Mouse (Mus musculus) MEL (cell line): ENCODE results near the gene Ddx51. TPM values are rescaled to one million over a fixed set of nuclear protein-coding genes. Genes with fewer than 3 reads are reported as not detected.

Source experiments
- DNase-seq: peaks from one replicate; pipeline ENCODE4 v3.0.0; 2011; ENCODE audit warnings: low read depth, low spot score
- H3K27ac ChIP-seq: 2 replicates; pipeline ENCODE4 v1.5.1; 2012; ENCODE audit warnings: low read depth, mild to moderate bottlenecking, control low read depth, low read length, moderate library complexity; ENCODE audit not compliant: control insufficient read depth
- H3K27me3 ChIP-seq, 2 experiments: fragments of 150-350 bp in 1 of 2; sonication (generic) in 1 of 2; 2 replicates each; pipeline ENCODE4 v1.6.1; 2012; ENCODE audit warnings: low read length in 2 of 2, mild to moderate bottlenecking in 2 of 2, improper control_type of control experiment in 1 of 2, moderate library complexity in 1 of 2; ENCODE audit not compliant: insufficient read depth in 2 of 2, control insufficient read depth in 1 of 2
- H3K36me3 ChIP-seq, 2 experiments: 2 replicates each; pipeline ENCODE4 v1.6.1; 2012 to 2014; ENCODE audit warnings: low read length in 2 of 2, improper control_type of control experiment in 1 of 2, inconsistent platforms in 1 of 2, mild to moderate bottlenecking in 1 of 2; ENCODE audit not compliant: insufficient read depth in 2 of 2, control insufficient read depth in 1 of 2
- H3K4me1 ChIP-seq, 2 experiments: fragments of 150-350 bp in 1 of 2; sonication (generic) in 1 of 2; 2 replicates each; pipeline ENCODE4 v1.6.1; 2012; ENCODE audit warnings: low read length in 2 of 2, improper control_type of control experiment in 1 of 2, mild to moderate bottlenecking in 1 of 2; ENCODE audit not compliant: insufficient read depth in 2 of 2, control insufficient read depth in 1 of 2
- H3K4me3 ChIP-seq, 2 experiments: fragments of 150-350 bp in 1 of 2; sonication (generic) in 1 of 2; 2 replicates each; pipeline ENCODE4 v1.5.1; 2012; ENCODE audit warnings: low read depth in 2 of 2, low read length in 2 of 2, mild to moderate bottlenecking in 2 of 2, moderate library complexity in 2 of 2, control low read depth in 1 of 2, improper control_type of control experiment in 1 of 2; ENCODE audit not compliant: control insufficient read depth in 1 of 2, insufficient read depth in 1 of 2
- H3K79me2 ChIP-seq: 2 replicates; pipeline ENCODE4 v1.6.1; 2012; ENCODE audit warnings: mild to moderate bottlenecking, low read length, moderate library complexity; ENCODE audit not compliant: control insufficient read depth, poor library complexity, insufficient read depth
- H3K9ac ChIP-seq: 2 replicates; pipeline ENCODE4 v1.6.1; 2012; ENCODE audit warnings: low read depth, mild to moderate bottlenecking, control low read depth, low read length, moderate library complexity; ENCODE audit not compliant: control insufficient read depth, poor library complexity, severe bottlenecking
- H3K9me3 ChIP-seq: fragments of 150-350 bp; sonication (generic); replicated peaks from 2 replicates; pipeline ENCODE4 v1.6.1; 2012; ENCODE audit warnings: mild to moderate bottlenecking, low read length, improper control_type of control experiment, moderate library complexity; ENCODE audit not compliant: insufficient read depth
- BHLHE40 ChIP-seq: IDR thresholded peaks from 2 replicates; pipeline ENCODE4 v1.6.1; 2012; ENCODE audit warnings: low read depth, mild to moderate bottlenecking, inconsistent platforms, low read length, improper control_type of control experiment, borderline replicate concordance
- CHD1 ChIP-seq: IDR thresholded peaks from 2 replicates; pipeline ENCODE4 v1.6.1; 2012; ENCODE audit warnings: low read depth, mild to moderate bottlenecking, inconsistent platforms, low read length, improper control_type of control experiment
- E2F4 ChIP-seq: IDR thresholded peaks from 2 replicates; pipeline ENCODE4 v1.6.1; 2011; ENCODE audit warnings: low read depth, low read length, improper control_type of control experiment, borderline replicate concordance
- ELF1 ChIP-seq: IDR thresholded peaks from 2 replicates; pipeline ENCODE4 v1.6.1; 2014; ENCODE audit warnings: low read depth, mild to moderate bottlenecking, inconsistent platforms, low read length, improper control_type of control experiment, moderate library complexity
- EP300 ChIP-seq, 2 experiments: IDR thresholded peaks; 2 replicates each; pipeline ENCODE4 v1.6.1; 2011; ENCODE audit warnings: improper control_type of control experiment in 2 of 2, low read length in 2 of 2, low read depth in 1 of 2, mild to moderate bottlenecking in 1 of 2
- MAX ChIP-seq: IDR thresholded peaks from 2 replicates; pipeline ENCODE4 v1.6.1; 2011; ENCODE audit warnings: low read length, improper control_type of control experiment
- MAZ ChIP-seq: IDR thresholded peaks from 2 replicates; pipeline ENCODE4 v1.6.1; 2012; ENCODE audit warnings: low read depth, mild to moderate bottlenecking, inconsistent platforms, low read length, improper control_type of control experiment
- MEF2A ChIP-seq: IDR thresholded peaks from 2 replicates; pipeline ENCODE4 v1.6.1; 2014; ENCODE audit warnings: low read depth, mild to moderate bottlenecking, inconsistent platforms, low read length, improper control_type of control experiment; ENCODE audit not compliant: poor library complexity, insufficient replicate concordance, severe bottlenecking; ENCODE audit errors: extremely low read depth
- MXI1 ChIP-seq: IDR thresholded peaks from 2 replicates; pipeline ENCODE4 v1.6.1; 2011; ENCODE audit warnings: mild to moderate bottlenecking, low read depth, low read length, improper control_type of control experiment
- MYB ChIP-seq: IDR thresholded peaks from 2 replicates; pipeline ENCODE4 v1.6.1; 2011; ENCODE audit warnings: mild to moderate bottlenecking, low read depth, low read length, improper control_type of control experiment
- NELFE ChIP-seq: IDR thresholded peaks from 2 replicates; pipeline ENCODE4 v1.6.1; 2011; ENCODE audit warnings: low read depth, low read length, improper control_type of control experiment
- NRF1 ChIP-seq: IDR thresholded peaks from 2 replicates; pipeline ENCODE4 v1.6.1; 2014; ENCODE audit warnings: low read depth, mild to moderate bottlenecking, inconsistent platforms, low read length, improper control_type of control experiment, moderate library complexity; ENCODE audit not compliant: poor library complexity, insufficient read depth, severe bottlenecking
- POLR2A ChIP-seq, 2 experiments: IDR thresholded peaks; 2 replicates each; pipeline ENCODE4 v1.6.1; 2011 to 2012; ENCODE audit warnings: low read length in 2 of 2, mild to moderate bottlenecking in 2 of 2, control low read depth in 1 of 2, improper control_type of control experiment in 1 of 2, low read depth in 1 of 2, moderate library complexity in 1 of 2; ENCODE audit not compliant: control insufficient read depth in 1 of 2, insufficient read depth in 1 of 2, poor library complexity in 1 of 2
- POLR2AphosphoS5 ChIP-seq: IDR thresholded peaks from 2 replicates; pipeline ENCODE4 v1.6.1; 2012; ENCODE audit warnings: low read depth, borderline replicate concordance, mild to moderate bottlenecking, inconsistent platforms, low read length, moderate library complexity, mixed read lengths
- RAD21 ChIP-seq: IDR thresholded peaks from 2 replicates; pipeline ENCODE4 v1.6.1; 2011; ENCODE audit warnings: mild to moderate bottlenecking, low read depth, low read length, improper control_type of control experiment
- RCOR1 ChIP-seq: IDR thresholded peaks from 2 replicates; pipeline ENCODE4 v1.6.1; 2012; ENCODE audit warnings: low read depth, mild to moderate bottlenecking, inconsistent platforms, low read length, improper control_type of control experiment
- SIN3A ChIP-seq: IDR thresholded peaks from 2 replicates; pipeline ENCODE4 v1.6.1; 2012; ENCODE audit warnings: low read length, improper control_type of control experiment, inconsistent platforms
- UBTF ChIP-seq: IDR thresholded peaks from 2 replicates; pipeline ENCODE4 v1.6.1; 2012; ENCODE audit warnings: low read depth, mild to moderate bottlenecking, inconsistent platforms, low read length, improper control_type of control experiment, moderate library complexity, borderline replicate concordance; ENCODE audit not compliant: insufficient read depth
- USF2 ChIP-seq, 2 experiments: IDR thresholded peaks; 2 replicates each; pipeline ENCODE4 v1.6.1; 2011 to 2012; ENCODE audit warnings: improper control_type of control experiment in 2 of 2, low read length in 2 of 2, borderline replicate concordance in 1 of 2, inconsistent platforms in 1 of 2, low read depth in 1 of 2, mild to moderate bottlenecking in 1 of 2; ENCODE audit not compliant: insufficient read depth in 1 of 2
- polyA plus RNA-seq, 2 experiments: library from polyadenylated mRNA; stranded (reverse) in 1 of 2; unstranded in 1 of 2; fragments of >175 nt in 1 of 2; fragments of >200 nt in 1 of 2; gene quantifications; 2 replicates each; pipeline versions ENCODE4 v1.2.1 to v1.2.4; 2012; ENCODE audit warnings: low replicate concordance in 2 of 2, low read depth in 1 of 2; ENCODE audit not compliant: insufficient read length in 2 of 2, insufficient read depth in 1 of 2, missing spikeins in 1 of 2
- total RNA-seq: library from RNA; depleted of rRNA; stranded (reverse); fragments of 300-350 nt; gene quantifications from 2 replicates; pipeline ENCODE4 v1.2.3, GENCODE M21; 2012

Gene Ddx51
- total and polyA plus RNA-seq, 3 experiments = 16.3 to 285 (median 52.9) TPM

GRCm38 (mm10) chr5:110629525-110630120 lies 23.6 kb upstream of the Ddx51 start:
- Histone ChIP-seq H3K4me3 (no peak overlapping the region), H3K27ac (no peak overlapping the region), H3K36me3 (no peaks in the 10 kb centered on the region), H3K9ac (no peak overlapping the region), H3K4me1 (no peaks in the 10 kb centered on the region), H3K79me2 (no peaks in the 10 kb centered on the region), H3K27me3 (peaks cover 0 to 1% of the 10 kb centered on the region in 2 experiments; a peak in 2 of 4 replicates), H3K9me3 (no peaks in the 10 kb centered on the region)
- TF ChIP-seq MAX (no peak), MXI1 (no peak), POLR2A (IDR thresholded peaks at IDR 0.05; ENCODE audit: control insufficient read depth in 1 of 2, insufficient read depth in 1 of 2, low read depth in 1 of 2, low read length in 2 of 2, poor library complexity in 1 of 2) (no peak), CHD1 (no peak), EP300 (IDR thresholded peaks at IDR 0.05; ENCODE audit: low read depth in 1 of 2, low read length in 2 of 2) (no peak), POLR2AphosphoS5 (no peak), RAD21 (no peak), ELF1 (no peak), RCOR1 (no peak), E2F4 (no peak), MYB (no peak)
- no peak for DNase-seq

- Histone ChIP-seq H3K36me3 (no peaks in the 10 kb centered on the region), H3K9me3 (no peaks in the 10 kb centered on the region), H3K4me1 (no peaks in the 10 kb centered on the region), H3K9ac (no peak overlapping the region), H3K4me3 (no peak overlapping the region), H3K27me3 (no peaks in the 10 kb centered on the region), H3K27ac (no peak overlapping the region), H3K79me2 (no peaks in the 10 kb centered on the region)
- DNase-seq = no peak
- TF ChIP-seq BHLHE40 (no peak), CHD1 (no peak), MXI1 (no peak), RCOR1 (no peak), UBTF (no peak), MEF2A (no peak), MYB (no peak), NELFE (no peak), USF2 (IDR thresholded peaks at IDR 0.05; ENCODE audit: borderline replicate concordance in 1 of 2, insufficient read depth in 1 of 2, low read depth in 1 of 2, low read length in 2 of 2) (no peak), MAZ (no peak), NRF1 (no peak), SIN3A (no peak)
Observed at GRCm38 (mm10) chr5:110635951-110636707, 17.1 kb upstream of the Ddx51 start.
